Mouse (Mus musculus) liver, embryonic 11.5 days (tissue): ENCODE results near the gene Nip7. TPM values are rescaled to one million over a fixed set of nuclear protein-coding genes. Genes with fewer than 3 reads are reported as not detected.
"Not testable (repeated sequence)": the region's sequence is repeated elsewhere in the genome, so short reads cannot be mapped to it uniquely, and the experiment has no call there.

Experiments used
- ATAC-seq: fragments of 200-750 bp; cut with Nextera tagmentation; replicated peaks from 2 replicates; pipeline ENCODE4 v1.8.0; 2017; ENCODE audit warnings: moderate number of reproducible peaks, mild to moderate bottlenecking, moderate TSS enrichment, moderate library complexity; ENCODE audit not compliant: low FRiP score
- DNase-seq: peaks from one replicate; pipeline ENCODE4 v3.0.0-alpha.2; 2017; ENCODE audit warnings: low spot score
- H3K27ac ChIP-seq: fragments of 300-500 bp; sonication (generic); 2 replicates; pipeline ENCODE4 v1.5.1; 2014; ENCODE audit warnings: mild to moderate bottlenecking, low read depth, low read length, control low read depth
- H3K27me3 ChIP-seq: fragments of 300-500 bp; sonication (generic); replicated peaks from 2 replicates; pipeline ENCODE4 v1.6.1; 2014; ENCODE audit warnings: low read length, mixed read lengths; ENCODE audit not compliant: control insufficient read depth, insufficient read depth
- H3K36me3 ChIP-seq: fragments of 300-500 bp; sonication (generic); 2 replicates; pipeline ENCODE4 v1.6.1; 2014; ENCODE audit warnings: mild to moderate bottlenecking, low read length, moderate library complexity, mixed read lengths; ENCODE audit not compliant: control insufficient read depth, insufficient read depth
- H3K4me1 ChIP-seq: fragments of 300-500 bp; sonication (generic); replicated peaks from 2 replicates; pipeline ENCODE4 v1.6.1; 2014; ENCODE audit warnings: low read length, mixed read lengths; ENCODE audit not compliant: control insufficient read depth, insufficient read depth
- H3K4me2 ChIP-seq: fragments of 300-500 bp; sonication (generic); 2 replicates; pipeline ENCODE4 v1.6.1; 2014; ENCODE audit warnings: mild to moderate bottlenecking, control low read depth, moderate library complexity
- H3K4me3 ChIP-seq: fragments of 300-500 bp; sonication (generic); 2 replicates; pipeline ENCODE4 v1.5.1; 2014; ENCODE audit warnings: low read depth, low read length, control low read depth
- H3K9ac ChIP-seq: fragments of 300-500 bp; sonication (generic); 2 replicates; pipeline ENCODE4 v1.6.1; 2014; ENCODE audit warnings: low read depth, low read length, control low read depth
- H3K9me3 ChIP-seq: fragments of 300-500 bp; sonication (generic); 2 replicates; pipeline ENCODE4 v1.6.1; 2016; ENCODE audit warnings: low read length, inconsistent platforms, mixed read lengths; ENCODE audit not compliant: control insufficient read depth
- WGBS: fragments of 180-500 bp; shearing (Covaris S2); extraction: QIAGEN DNeasy Blood & Tissue Kit; methylation state at CpG from one replicate; pipeline ENCODE4 v1.1.7; 2014; 5-methylcytosine and 5-hydroxymethylcytosine counted together
- microRNA-seq: library from miRNA; unstranded; fragments of <30 nt; microRNA quantifications from one replicate; pipeline ENCODE4, GENCODE M21; 2017; ENCODE audit warnings: borderline number of aligned reads
- polyA plus RNA-seq: library from polyadenylated mRNA; unstranded; fragments of >200 nt; fragmentation: Nextera tagmentation; extraction: Ambion mirVana; gene quantifications from 2 replicates; pipeline ENCODE4 v1.2.1, GENCODE M21; 2014

Nip7 gene
- polyA plus RNA-seq, 1 experiment from 2014 or later, result 132 TPM

- H3K36me3 ChIP-seq, H3K9me3 ChIP-seq, H3K4me2 ChIP-seq, H3K27ac ChIP-seq, H3K4me3 ChIP-seq, DNase-seq, ATAC-seq, H3K27me3 ChIP-seq, H3K9ac ChIP-seq, H3K4me1 ChIP-seq: not testable (repeated sequence)
- 90% methylated on average over 5 of the region's 5 CpGs for WGBS
Observed at GRCm38 (mm10) chr8:107108089-107108488, 51.4 kb downstream of the Nip7 start.

GRCm38 (mm10) chr8:107108978-107109720, 52.5 kb downstream of the Nip7 start:
- H3K27ac ChIP-seq, result no peak overlapping the region

GRCm38 (mm10) chr8:107109816-107110435, 53.2 kb downstream of the Nip7 start:
- DNase-seq (no peak), ATAC-seq (no peak; the same call in 1 of the 2 replicates)
- no peaks in the 10 kb centered on the region for H3K36me3 ChIP-seq
- no peak overlapping the region for H3K4me2 ChIP-seq
- no peak overlapping the region for H3K4me3 ChIP-seq
- H3K4me1 ChIP-seq, result peaks cover 5% of the 10 kb centered on the region
- H3K27ac ChIP-seq, result no peak overlapping the region
- no peak overlapping the region for H3K9ac ChIP-seq
- no peaks in the 10 kb centered on the region for H3K27me3 ChIP-seq
- 75% methylated on average over 5 of the region's 5 CpGs for WGBS
- no peaks in the 10 kb centered on the region for H3K9me3 ChIP-seq

More at GRCm38 (mm10) chr8:107108978-107109720, 52.5 kb downstream of the Nip7 start:
- H3K36me3 ChIP-seq, result no peaks in the 10 kb centered on the region
- peak overlapping the region; percentile 23; the same call in 1 of the 2 replicates for H3K4me3 ChIP-seq
- peak overlapping the region; percentile 49 for H3K4me2 ChIP-seq
- DNase-seq (no peak), ATAC-seq (no peak)
- 69% methylated on average over 23 of the region's 23 CpGs for WGBS
- no peaks in the 10 kb centered on the region; the same call in 1 of the 2 replicates for H3K4me1 ChIP-seq
- H3K9me3 ChIP-seq, result no peaks in the 10 kb centered on the region
- no peak overlapping the region for H3K9ac ChIP-seq
- no peaks in the 10 kb centered on the region for H3K27me3 ChIP-seq

Small RNA genes lying within 50 kb of the gene (microRNA-seq; reads per million reads assigned to microRNA genes)
- gene Mir7075, result 4.6 reads per million, percentile 11 among the genes with 10 or more reads in this experiment

Other genes starting within 250 kb of the Nip7 start
- 0.07 and 0.09 TPM in 2 replicates for gene Has3, start 186.6 kb upstream of the Nip7 start, polyA plus RNA-seq
- 111 and 120 TPM in 2 replicates for gene Utp4, start 163.2 kb upstream of the Nip7 start, polyA plus RNA-seq
- gene Sntb2, start 121.1 kb upstream of the Nip7 start, polyA plus RNA-seq, result 4.2 and 4.9 TPM in 2 replicates
- 49.8 and 52.4 TPM in 2 replicates for gene Vps4a, start 25.7 kb upstream of the Nip7 start, polyA plus RNA-seq
- gene Pdf, start 8.3 kb upstream of the Nip7 start, polyA plus RNA-seq, result 44.9 and 45.5 TPM in 2 replicates
- gene Cog8, start 188 bp upstream of the Nip7 start, polyA plus RNA-seq, result 40.4 and 40.6 TPM in 2 replicates
- 4.8 and 5.9 TPM in 2 replicates for gene Tmed6, start 8.8 kb downstream of the Nip7 start, polyA plus RNA-seq
- gene Terf2, start 39.7 kb downstream of the Nip7 start, polyA plus RNA-seq, result 8.7 and 11.3 TPM in 2 replicates
- 77.1 and 85.4 TPM in 2 replicates for gene Cyb5b, start 93.8 kb downstream of the Nip7 start, polyA plus RNA-seq
- 6.2 and 8.2 TPM in 2 replicates for gene Nfat5, start 236.6 kb downstream of the Nip7 start, polyA plus RNA-seq